Mouse (Mus musculus) hematopoietic stem cell, adult 5-6 weeks (primary cell): ENCODE results near the gene Mrc1. TPM values are rescaled to one million over a fixed set of nuclear protein-coding genes. Genes with fewer than 3 reads are reported as not detected.
"Not testable (repeated sequence)": the region's sequence is repeated elsewhere in the genome, so short reads cannot be mapped to it uniquely, and the experiment has no call there.

Experiments
- ATAC-seq, 2 experiments: fragments of 125-278 bp in 1 of 2; replicated peaks in 1 of 2; 2 replicates each; pipeline ENCODE4 v1.8.0; 2016 to 2017; ENCODE audit warnings: inconsistent platforms in 2 of 2, mild to moderate bottlenecking in 2 of 2, moderate number of reproducible peaks in 2 of 2, low read depth in 1 of 2, moderate TSS enrichment in 1 of 2; ENCODE audit not compliant: low FRiP score in 2 of 2, poor library complexity in 2 of 2, severe bottlenecking in 2 of 2, insufficient read depth in 1 of 2, low TSS enrichment in 1 of 2
- total RNA-seq: library from RNA; stranded (forward); fragments of 172-1452, 232-1000 nt; gene quantifications from 2 replicates; pipeline ENCODE4 v1.2.3, GENCODE M21; 2017

Mrc1 gene
- 1.5 and 3.1 TPM in 2 replicates for total RNA-seq

DNA sequence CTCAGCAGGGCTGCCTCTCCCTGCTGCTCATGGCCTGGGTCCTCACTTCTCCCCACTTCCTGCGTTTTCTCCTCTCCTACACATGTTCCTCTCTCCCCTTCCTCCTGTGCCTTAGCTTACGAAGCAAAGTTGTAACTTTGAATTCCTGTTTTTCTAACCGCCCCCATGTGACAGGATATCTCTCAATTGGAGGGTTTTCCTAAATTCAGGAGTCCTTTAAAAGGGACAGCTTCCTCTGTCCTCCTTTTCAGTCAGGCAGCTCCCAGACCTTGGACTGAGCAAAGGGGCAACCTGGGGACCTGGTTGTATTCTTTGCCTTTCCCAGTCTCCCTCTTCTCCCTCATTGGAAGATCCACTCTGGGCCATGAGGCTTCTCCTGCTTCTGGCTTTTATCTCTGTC lies at the start of gene Mrc1:
Gene Mrc1 (plus strand): TSS at position 244 of the 400 bp plus-strand sequence.
- 0 out of 4 replicates have a peak, but pooled peaks of 1 of the 2 experiments have one; percentile 14 for ATAC-seq

- ATAC-seq, result no peak
Observed at GRCm38 (mm10) chr2:14184375-14184774, 44.8 kb upstream of the Mrc1 start.

GRCm38 (mm10) chr2:14190684-14191083 lies 38.5 kb upstream of the Mrc1 start:
- ATAC-seq, result no peak

- peak in 1 of 2 experiments; percentile 22; a peak in 1 of 4 replicates for ATAC-seq
Observed at GRCm38 (mm10) chr2:14191601-14192000, 37.6 kb upstream of the Mrc1 start.

- peak; percentile 98 to 99 for ATAC-seq
Observed at GRCm38 (mm10) chr2:14192046-14192445, 37.1 kb upstream of the Mrc1 start.

DNA sequence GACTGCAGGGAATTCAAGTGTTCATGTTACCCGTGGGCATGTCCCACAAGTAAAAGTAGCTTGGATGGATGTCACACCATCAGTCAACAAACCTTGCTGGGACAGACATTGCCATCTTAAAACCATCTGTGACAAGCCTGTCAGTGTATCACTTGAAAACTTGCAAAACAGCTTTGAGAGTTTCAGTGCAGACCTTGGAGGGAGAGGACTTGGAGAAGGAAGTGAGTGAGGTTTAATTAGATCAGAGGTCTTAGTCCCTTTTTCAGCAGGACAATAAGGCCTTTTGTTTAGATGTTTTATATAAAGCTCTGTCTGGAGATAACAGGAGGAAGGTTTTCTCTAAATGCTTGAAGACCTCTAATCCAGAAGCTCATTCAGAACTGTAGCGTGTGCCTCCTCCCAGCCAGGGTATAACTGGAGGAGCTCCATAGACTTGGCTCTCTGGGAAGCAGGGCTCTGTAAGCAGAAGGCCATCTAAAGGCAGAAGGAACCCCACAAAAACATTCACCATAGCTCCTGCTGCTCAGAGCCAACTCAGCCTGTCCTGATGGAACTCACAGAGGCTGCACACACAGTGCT lies 30.8 kb upstream of the Mrc1 start:
- 0 out of 4 replicates have a peak, but pooled peaks of 1 of the 2 experiments have one; percentile 12 for ATAC-seq

- no peak for ATAC-seq
Observed at GRCm38 (mm10) chr2:14199621-14200020, 29.6 kb upstream of the Mrc1 start.

DNA sequence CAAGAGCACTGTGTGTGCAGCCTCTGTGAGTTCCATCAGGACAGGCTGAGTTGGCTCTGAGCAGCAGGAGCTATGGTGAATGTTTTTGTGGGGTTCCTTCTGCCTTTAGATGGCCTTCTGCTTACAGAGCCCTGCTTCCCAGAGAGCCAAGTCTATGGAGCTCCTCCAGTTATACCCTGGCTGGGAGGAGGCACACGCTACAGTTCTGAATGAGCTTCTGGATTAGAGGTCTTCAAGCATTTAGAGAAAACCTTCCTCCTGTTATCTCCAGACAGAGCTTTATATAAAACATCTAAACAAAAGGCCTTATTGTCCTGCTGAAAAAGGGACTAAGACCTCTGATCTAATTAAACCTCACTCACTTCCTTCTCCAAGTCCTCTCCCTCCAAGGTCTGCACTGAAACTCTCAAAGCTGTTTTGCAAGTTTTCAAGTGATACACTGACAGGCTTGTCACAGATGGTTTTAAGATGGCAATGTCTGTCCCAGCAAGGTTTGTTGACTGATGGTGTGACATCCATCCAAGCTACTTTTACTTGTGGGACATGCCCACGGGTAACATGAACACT lies 28.2 kb upstream of the Mrc1 start:
- ATAC-seq, result not testable (repeated sequence)

DNA sequence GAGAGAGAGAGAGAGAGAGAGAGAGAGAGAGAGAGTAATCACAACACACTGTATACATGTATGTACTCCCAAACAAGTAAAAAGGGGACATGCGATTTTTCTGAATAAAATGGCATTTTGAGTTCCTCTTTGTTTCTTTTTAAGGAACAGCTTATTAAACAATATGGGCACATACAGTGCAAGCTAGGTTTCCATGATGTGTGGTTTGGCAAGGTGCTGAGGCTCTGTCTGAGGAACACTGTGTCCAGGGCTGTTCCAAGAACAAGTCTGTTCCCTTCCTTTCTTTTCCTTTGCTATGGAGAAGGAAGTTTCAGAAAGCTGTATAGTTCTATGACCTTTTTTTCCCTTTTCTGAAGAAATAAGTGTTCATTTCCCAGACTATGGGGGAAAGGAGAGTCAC lies 24.9 kb upstream of the Mrc1 start:
- 0 out of 4 replicates have a peak, but pooled peaks of 1 of the 2 experiments have one; percentile 48 for ATAC-seq

- peak in 1 of 2 experiments; percentile 5; a peak in 1 of 4 replicates for ATAC-seq
Observed at GRCm38 (mm10) chr2:14206798-14207197, 22.4 kb upstream of the Mrc1 start.

GRCm38 (mm10) chr2:14210731-14211130 lies 18.5 kb upstream of the Mrc1 start:
- 0 out of 4 replicates have a peak, but pooled peaks of 1 of the 2 experiments have one; percentile 32 for ATAC-seq

- no peak for ATAC-seq
Observed at GRCm38 (mm10) chr2:14211606-14212005, 17.6 kb upstream of the Mrc1 start.

DNA sequence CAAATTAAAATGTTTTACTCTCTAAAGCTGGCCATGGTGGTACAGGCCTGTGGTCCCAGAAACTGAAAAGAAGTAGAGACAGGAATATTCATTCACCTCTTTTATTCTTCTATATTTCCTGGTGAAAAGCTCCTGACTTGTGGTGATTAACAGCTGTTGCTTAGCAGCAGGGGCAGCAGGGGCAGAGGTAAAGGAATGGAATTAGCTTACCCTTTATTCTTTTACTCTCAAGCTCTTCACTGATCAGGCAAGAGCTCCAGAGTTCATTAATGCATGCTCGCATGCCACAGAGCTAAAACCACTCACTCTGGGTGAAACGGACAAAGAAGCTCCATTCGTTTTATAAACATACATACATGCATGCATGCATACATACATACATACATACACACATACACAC lies 14.4 kb upstream of the Mrc1 start:
- no peak for ATAC-seq

DNA sequence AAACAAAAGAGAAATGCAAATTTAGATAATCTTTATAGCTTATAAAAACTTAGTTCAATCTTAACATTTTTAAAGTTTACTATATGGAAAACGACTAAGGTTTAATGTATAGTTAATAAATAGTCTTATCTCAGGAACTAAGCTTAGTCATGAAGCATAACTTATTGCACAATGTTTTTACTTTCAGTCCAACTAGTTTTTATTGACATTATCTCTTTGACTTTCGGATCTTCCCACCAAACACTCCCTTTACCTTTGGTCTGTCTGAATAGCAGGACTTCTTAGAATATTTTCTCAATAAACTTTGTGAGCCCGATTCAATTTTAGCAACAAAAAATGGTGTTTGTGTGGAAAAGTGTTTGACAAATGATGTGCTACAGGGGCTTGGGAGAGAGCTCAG lies 12.5 kb upstream of the Mrc1 start:
- no peak for ATAC-seq

- no peak for ATAC-seq
Observed at GRCm38 (mm10) chr2:14218126-14218525, 11.1 kb upstream of the Mrc1 start.

DNA sequence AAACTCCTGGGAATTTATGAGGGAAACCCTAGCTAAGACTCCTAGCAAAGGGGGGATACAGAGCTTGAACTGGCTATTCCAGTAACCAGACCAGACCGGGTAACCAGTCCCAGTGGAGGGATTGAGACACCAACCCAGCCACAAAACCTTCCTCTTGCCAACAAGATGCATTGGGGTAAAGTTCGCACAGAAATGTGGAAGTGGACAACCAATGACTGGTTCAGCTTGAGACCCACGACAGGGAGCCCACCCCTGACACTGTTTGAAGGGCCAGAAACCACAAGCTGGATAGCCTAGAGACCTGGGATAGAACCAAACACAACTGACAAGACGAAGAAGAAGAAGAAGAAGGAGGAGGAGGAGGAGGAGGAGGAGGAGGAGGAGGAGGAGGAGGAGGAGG lies 4.8 kb upstream of the Mrc1 start:
- no peak for ATAC-seq

GRCm38 (mm10) chr2:14228495-14228894 lies 697 bp upstream of the Mrc1 start:
- ATAC-seq, result peak; percentile 43 to 55; a peak in 1 of 4 replicates

DNA sequence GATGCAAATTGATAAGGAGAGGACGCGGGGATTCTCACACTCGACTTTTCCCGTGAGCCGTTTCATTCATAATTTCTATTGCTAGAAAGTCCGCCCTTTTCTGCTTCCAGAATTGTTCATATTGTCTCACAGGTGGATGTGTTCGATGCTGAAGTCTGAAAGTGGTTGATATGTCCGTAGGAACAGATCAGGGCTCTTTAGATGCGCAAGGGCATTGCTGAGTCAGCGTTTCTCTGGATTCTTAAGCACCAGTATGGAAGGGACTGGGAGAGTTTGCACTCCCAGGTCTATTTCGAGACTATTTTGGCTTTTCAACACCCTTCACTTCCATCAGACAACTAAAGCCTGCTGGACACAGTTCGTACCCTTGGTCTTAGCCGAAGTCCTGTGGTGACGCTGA lies 787 bp downstream of the Mrc1 start:
- ATAC-seq, result no peak

- no peak for ATAC-seq
Observed at GRCm38 (mm10) chr2:14232897-14233296, 3.7 kb downstream of the Mrc1 start.
